Mouse (Mus musculus) neural tube, embryonic 15.5 days (tissue): ENCODE measurements around the gene Msrb3. TPM values are rescaled to one million over a fixed set of nuclear protein-coding genes. Genes with fewer than 3 reads are reported as not detected.
A peak's percentile ranks its signal among the peaks of the same experiment; 100 is the strongest.

Experiments
- ATAC-seq: fragments of 200-750 bp; cut with Nextera tagmentation; 2 replicates; pipeline ENCODE4 v1.8.0; 2017; ENCODE audit warnings: mild to moderate bottlenecking, moderate TSS enrichment, moderate library complexity; ENCODE audit not compliant: low FRiP score
- H3K27ac ChIP-seq: fragments of 300-500 bp; sonication (generic); replicated peaks from 2 replicates; pipeline ENCODE4 v1.5.1; 2015; ENCODE audit warnings: mild to moderate bottlenecking, inconsistent platforms
- H3K27me3 ChIP-seq: fragments of 300-500 bp; sonication (generic); replicated peaks from 2 replicates; pipeline ENCODE4 v1.6.1; 2015; ENCODE audit warnings: inconsistent platforms
- H3K36me3 ChIP-seq: fragments of 300-500 bp; sonication (generic); 2 replicates; pipeline ENCODE4 v1.6.1; 2015; ENCODE audit warnings: inconsistent platforms
- H3K4me1 ChIP-seq: fragments of 300-500 bp; sonication (generic); 2 replicates; pipeline ENCODE4 v1.6.1; 2015; ENCODE audit warnings: inconsistent platforms
- H3K4me2 ChIP-seq: fragments of 300-500 bp; sonication (generic); 2 replicates; pipeline ENCODE4 v1.6.1; 2015; ENCODE audit warnings: inconsistent platforms, mild to moderate bottlenecking, moderate library complexity
- H3K4me3 ChIP-seq: fragments of 300-500 bp; sonication (generic); replicated peaks from 2 replicates; pipeline ENCODE4 v1.5.1; 2015; ENCODE audit warnings: mild to moderate bottlenecking, inconsistent platforms
- H3K9ac ChIP-seq: fragments of 300-500 bp; sonication (generic); replicated peaks from 2 replicates; pipeline ENCODE4 v1.6.1; 2015; ENCODE audit warnings: mild to moderate bottlenecking, inconsistent platforms
- H3K9me3 ChIP-seq: fragments of 300-500 bp; sonication (generic); replicated peaks from 2 replicates; pipeline ENCODE4 v1.6.1; 2016; ENCODE audit warnings: inconsistent platforms
- WGBS: fragments of 180-500 bp; shearing (Covaris S2); methylation state at CpG from one replicate; pipeline ENCODE4 v1.1.7; 2015; ENCODE audit warnings: mixed read lengths; 5-methylcytosine and 5-hydroxymethylcytosine counted together
- polyA plus RNA-seq: library from polyadenylated mRNA; unstranded; fragments of >200 nt; fragmentation: Nextera tagmentation; extraction: Ambion mirVana; gene quantifications from 2 replicates; pipeline ENCODE4 v1.2.1, GENCODE M21; 2015

The Msrb3 gene
- polyA plus RNA-seq, 1 experiment from 2014 or later = 1.2 TPM

DNA sequence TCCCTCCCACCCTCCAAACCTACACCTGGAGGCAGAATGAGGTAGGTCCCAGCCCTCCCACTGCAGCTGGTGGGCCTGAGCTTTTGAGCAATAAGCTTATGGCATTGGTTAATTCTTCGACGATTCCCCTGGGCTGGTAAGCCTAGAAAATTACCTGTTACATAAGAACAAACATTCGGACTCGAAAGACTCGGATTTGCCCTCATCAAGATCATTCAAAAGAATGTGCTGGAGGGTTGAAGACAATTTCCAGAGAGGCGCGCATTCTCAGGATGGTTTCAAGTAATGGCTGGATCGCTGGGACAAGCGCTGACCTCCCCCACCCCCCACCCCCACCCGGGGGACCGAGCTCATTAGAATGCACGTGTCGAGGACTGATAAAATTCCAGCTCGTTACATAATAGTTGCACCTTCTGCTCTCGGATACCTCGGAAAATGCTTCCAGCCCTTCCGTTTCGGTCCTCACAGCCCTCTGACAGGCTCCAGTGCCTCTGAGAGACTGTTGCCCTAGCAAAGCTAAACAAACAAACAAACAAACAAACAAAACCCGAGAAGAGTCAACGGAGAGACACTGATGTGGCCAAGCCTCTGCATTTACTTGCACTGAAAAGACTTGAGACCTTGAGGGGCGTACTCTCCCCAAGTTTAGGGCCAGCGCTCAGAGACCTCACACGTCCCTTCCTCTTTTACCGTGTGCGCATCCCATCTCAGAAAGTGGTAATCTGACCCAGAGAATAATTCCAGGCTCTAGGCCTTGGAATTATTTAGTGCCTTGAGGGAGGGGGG, 163.0 kb downstream of the Msrb3 start:
- Histone ChIP-seq H3K27me3 (no peaks in the 10 kb centered on the region; the same call in 1 of the 2 replicates), H3K4me1 (peaks cover 15% of the 10 kb centered on the region), H3K4me2 (peak overlapping the region; percentile 49), H3K27ac (no peak overlapping the region), H3K9me3 (no peaks in the 10 kb centered on the region), H3K36me3 (no peaks in the 10 kb centered on the region), H3K9ac (no peak overlapping the region), H3K4me3 (peak overlapping the region; percentile 23)
- no peak for ATAC-seq
- WGBS = 8% methylated on average over 25 of the region's 25 CpGs

DNA sequence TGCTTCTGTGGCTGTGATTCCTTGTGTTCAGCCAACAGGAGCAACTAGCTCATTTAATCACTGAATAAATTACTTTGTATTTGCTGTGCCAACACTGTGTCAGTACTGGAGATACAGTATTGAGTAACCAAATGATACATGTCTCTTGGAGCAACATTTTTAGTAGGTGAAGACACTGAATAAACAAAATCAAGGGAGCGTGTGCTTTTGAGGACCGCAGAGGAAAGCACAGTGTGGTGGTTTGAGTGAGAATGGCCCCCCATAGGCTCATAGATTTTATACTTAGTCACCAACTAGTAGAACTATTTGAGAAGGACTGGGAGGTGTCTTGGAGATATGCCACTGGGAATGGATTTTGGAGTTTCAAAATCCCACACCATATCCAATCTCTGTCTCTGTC, 164.5 kb downstream of the Msrb3 start:
- no peak overlapping the region for H3K4me3 ChIP-seq
- H3K27ac ChIP-seq = no peak overlapping the region
- H3K4me1 ChIP-seq = peaks cover 15% of the 10 kb centered on the region
- no peak overlapping the region for H3K9ac ChIP-seq
- H3K36me3 ChIP-seq = no peaks in the 10 kb centered on the region
- no peaks in the 10 kb centered on the region; the same call in 1 of the 2 replicates for H3K27me3 ChIP-seq
- 82% methylated on average over 2 of the region's 2 CpGs for WGBS
- no peaks in the 10 kb centered on the region for H3K9me3 ChIP-seq
- ATAC-seq = no peak
- H3K4me2 ChIP-seq = no peak overlapping the region

Other genes with a start within 250 kb of the Msrb3 start
- 3.1 and 3.2 TPM in 2 replicates for gene Lemd3, start 80.2 kb upstream of the Msrb3 start, polyA plus RNA-seq
- 4.3 and 7.4 TPM in 2 replicates for gene Wif1, start 134.9 kb upstream of the Msrb3 start, polyA plus RNA-seq